Mouse (Mus musculus): ENCODE data around the gene Gm4907. TPM values are rescaled to one million over a fixed set of nuclear protein-coding genes. Genes with fewer than 3 reads are reported as not detected.
"Not testable (repeated sequence)": the region's sequence is repeated elsewhere in the genome, so short reads cannot be mapped to it uniquely, and the experiment has no call there.

The Gm4907 gene
- not detected in 2 replicates for polyA plus RNA-seq (2012; ENCODE audit: insufficient read depth, insufficient read length, low replicate concordance, missing spikeins)

GRCm38 (mm10) chrX:23882253-23882652 lies at the start of gene Gm4907:
Gm4907 (plus strand) TSS chrX:23882553.
- not testable (repeated sequence) for H3K4me3 ChIP-seq (ENCODE audit: insufficient read depth, low read depth, low read length); H3K4me1 ChIP-seq (ENCODE audit: control insufficient read depth, insufficient read depth, low read length)
- WGBS = 75% methylated on average over 2 of the region's 2 CpGs

GRCm38 (mm10) chrX:23833784-23834183 lies 48.6 kb upstream of the Gm4907 start:
- 93% methylated on average over 11 of the region's 11 CpGs for WGBS
- not testable (repeated sequence) for H3K27ac ChIP-seq (ENCODE audit: insufficient read depth, low read depth, low read length); H3K4me3 ChIP-seq (ENCODE audit: insufficient read depth, low read depth, low read length); H3K4me1 ChIP-seq (ENCODE audit: control insufficient read depth, insufficient read depth, low read length)

More at GRCm38 (mm10) chrX:23882253-23882652, at the start of gene Gm4907:
- not testable (repeated sequence) for H3K27ac ChIP-seq (ENCODE audit: insufficient read depth, low read depth, low read length)

GRCm38 (mm10) chrX:23840921-23841320 lies 41.4 kb upstream of the Gm4907 start:
- 89% methylated on average over 1 of the region's 1 CpGs for WGBS
- no peak overlapping the region for H3K4me3 ChIP-seq (ENCODE audit: insufficient read depth, low read depth, low read length)
- H3K4me1 ChIP-seq (ENCODE audit: control insufficient read depth, insufficient read depth, low read length) = no peaks in the 10 kb centered on the region
- TF ChIP-seq CTCF (IDR thresholded peaks at IDR 0.05; ENCODE audit: insufficient read depth, low read depth, low read length) = no peak
- no peak for TF ChIP-seq POLR2A (IDR thresholded peaks at IDR 0.05; ENCODE audit: insufficient read depth, low read depth, low read length)
- H3K27ac ChIP-seq (ENCODE audit: insufficient read depth, low read depth, low read length) = no peak overlapping the region

- Histone ChIP-seq H3K27ac (ENCODE audit: insufficient read depth, low read depth, low read length) (no peak overlapping the region), H3K4me3 (ENCODE audit: insufficient read depth, low read depth, low read length) (no peak overlapping the region), H3K4me1 (ENCODE audit: control insufficient read depth, insufficient read depth, low read length) (no peaks in the 10 kb centered on the region)
- 43% methylated on average over 2 of the region's 2 CpGs for WGBS
- TF ChIP-seq CTCF (IDR thresholded peaks at IDR 0.05; ENCODE audit: insufficient read depth, low read depth, low read length) = no peak
- no peak for TF ChIP-seq POLR2A (IDR thresholded peaks at IDR 0.05; ENCODE audit: insufficient read depth, low read depth, low read length)
Observed at GRCm38 (mm10) chrX:23954161-23954560, 71.8 kb downstream of the Gm4907 start.

Other genes starting within 250 kb of the Gm4907 start
- not detected in 2 replicates for gene Wdr44, start 189.5 kb upstream of the Gm4907 start, polyA plus RNA-seq (2012; ENCODE audit: insufficient read depth, insufficient read length, low replicate concordance, missing spikeins)
- not detected in 2 replicates for gene Gm4985, start 76.4 kb downstream of the Gm4907 start, polyA plus RNA-seq (2012; ENCODE audit: insufficient read depth, insufficient read length, low replicate concordance, missing spikeins)